Mouse (Mus musculus): Measurements from ENCODE around the gene Gipc2. TPM values are rescaled to one million over a fixed set of nuclear protein-coding genes. Genes with fewer than 3 reads are reported as not detected.

The Gipc2 gene
- polyA plus RNA-seq, 1 experiment from 2014 or later, result 12.3 TPM

DNA sequence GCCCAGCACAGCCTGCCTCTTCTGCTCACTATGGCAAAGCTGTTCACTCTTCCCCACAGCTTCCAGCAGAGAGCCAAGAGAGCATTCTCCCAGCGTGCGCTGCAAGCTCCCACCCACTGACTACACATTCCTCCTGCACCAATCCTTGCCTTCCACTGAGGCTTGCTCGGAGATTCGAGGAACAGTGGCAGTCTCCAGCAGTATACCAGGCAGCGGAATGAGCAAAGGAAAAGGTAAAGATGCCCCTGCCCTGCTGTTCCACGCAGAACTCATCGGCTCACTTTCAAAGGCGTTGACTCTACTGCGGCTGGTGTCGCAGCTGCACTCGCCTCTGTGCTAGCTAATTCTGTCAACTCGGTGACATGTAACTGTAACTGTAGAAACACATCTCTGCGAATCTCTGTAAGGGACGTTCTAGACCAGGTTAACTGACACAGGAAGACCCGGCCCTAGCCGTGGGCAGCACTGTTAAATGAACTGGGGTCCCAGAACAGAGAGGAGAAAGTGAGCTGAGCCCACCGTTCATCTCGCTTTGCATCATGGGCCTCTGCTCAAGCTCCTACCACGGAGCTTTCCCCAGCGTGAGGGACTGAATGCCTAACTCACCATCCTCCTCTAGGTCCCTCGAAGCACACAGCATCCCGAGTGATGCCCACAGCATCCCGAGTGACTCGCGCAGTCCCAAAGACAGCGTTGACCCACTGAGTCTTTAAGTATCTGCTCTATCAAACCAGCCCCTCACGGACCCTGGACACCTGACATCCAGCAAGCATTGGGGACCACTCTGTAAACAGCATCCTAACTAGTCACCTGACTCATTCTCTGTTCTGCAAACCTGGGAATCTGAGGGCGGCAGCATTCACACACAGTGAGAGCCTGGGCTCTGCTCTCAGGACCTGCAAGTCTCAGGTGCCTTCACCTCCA is 59.5 kb downstream of the Gipc2 start:
- WGBS (ENCODE audit: insufficient replicate concordance), result 11% methylated on average over 28 of the region's 28 CpGs
- Histone ChIP-seq H3K27ac (no peak overlapping the region), H3K36me3 (peaks cover 5% of the 10 kb centered on the region; the same call in 1 of the 2 replicates), H3K4me2 (peak overlapping the region; percentile 52), H3K9me3 (replicated peaks) (0 out of 2 replicates have a peak, but pooled peaks cover 3% of the 10 kb centered on the region), H3K9ac (0 out of 2 replicates have a peak overlapping the region, but pooled peaks have one; percentile 7), H3K4me3 (replicated peaks) (peak overlapping the region; percentile 30), H3K4me1 (replicated peaks) (peaks cover 34% of the 10 kb centered on the region), H3K27me3 (peaks cover 65% of the 10 kb centered on the region)
- ATAC-seq (ENCODE audit: low read depth) (no peak), DNase-seq (no peak)

DNA sequence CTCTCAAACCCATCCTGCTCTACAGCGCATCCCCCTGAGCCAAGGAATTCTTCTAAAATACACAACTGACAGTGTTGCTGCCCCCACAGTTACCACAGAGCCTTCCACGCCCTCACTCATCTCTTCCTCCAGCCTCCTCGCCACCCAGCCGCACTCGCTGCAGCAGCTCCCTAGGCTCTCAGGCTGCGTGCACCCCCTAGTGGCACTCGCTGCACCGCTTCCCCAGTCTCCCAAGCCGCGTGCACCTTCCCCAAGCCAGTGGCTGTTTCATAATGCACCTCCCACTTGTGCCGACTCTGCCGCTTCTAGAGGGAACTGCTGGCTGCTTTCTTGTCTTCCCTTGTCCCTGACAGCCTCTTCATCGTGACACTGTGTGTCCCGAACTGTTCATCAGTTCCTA is 60.7 kb downstream of the Gipc2 start:
- no peak overlapping the region for H3K4me3 ChIP-seq (replicated peaks)
- DNase-seq, result no peak
- H3K27ac ChIP-seq, result no peak overlapping the region
- H3K4me1 ChIP-seq (replicated peaks), result peaks cover 26% of the 10 kb centered on the region
- 0 out of 2 replicates have a peak, but pooled peaks cover 3% of the 10 kb centered on the region for H3K9me3 ChIP-seq (replicated peaks)
- no peak overlapping the region for H3K9ac ChIP-seq
- peaks cover 59% of the 10 kb centered on the region for H3K27me3 ChIP-seq
- peaks cover 12% of the 10 kb centered on the region; the same call in 1 of the 2 replicates for H3K36me3 ChIP-seq
- peak; percentile 61 for ATAC-seq (ENCODE audit: low read depth)
- H3K4me2 ChIP-seq, result peak overlapping the region; percentile 25; the same call in 1 of the 2 replicates
- WGBS (ENCODE audit: insufficient replicate concordance), result 4% methylated on average over 14 of the region's 14 CpGs

DNA sequence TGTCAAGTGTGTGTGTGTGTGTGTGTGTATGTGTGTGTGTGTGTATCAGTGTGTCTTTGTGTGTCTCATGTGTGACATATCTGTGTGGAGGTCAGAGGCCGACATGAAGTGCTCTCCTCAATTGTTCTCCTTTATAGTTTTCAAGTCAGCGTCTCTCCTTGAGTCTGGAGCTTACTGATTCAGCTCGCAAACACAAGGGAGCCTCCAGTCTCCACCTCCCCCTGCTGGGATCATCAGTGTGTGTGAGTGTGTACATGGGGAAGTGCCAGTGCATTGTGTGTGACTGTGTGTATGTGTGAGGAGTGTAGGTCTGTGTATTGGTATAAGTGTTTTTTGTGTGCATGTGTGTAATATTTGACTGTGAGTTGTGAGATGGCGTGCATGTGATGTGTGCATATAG is 62.6 kb downstream of the Gipc2 start:
- 74% methylated on average over 4 of the region's 4 CpGs for WGBS (ENCODE audit: insufficient replicate concordance)
- peaks cover 39% of the 10 kb centered on the region for H3K27me3 ChIP-seq
- no peak for DNase-seq
- no peak overlapping the region for H3K9ac ChIP-seq
- peaks cover 12% of the 10 kb centered on the region; the same call in 1 of the 2 replicates for H3K36me3 ChIP-seq
- no peak overlapping the region for H3K4me3 ChIP-seq (replicated peaks)
- H3K4me2 ChIP-seq, result no peak overlapping the region
- H3K4me1 ChIP-seq (replicated peaks), result peaks cover 26% of the 10 kb centered on the region
- ATAC-seq (ENCODE audit: low read depth), result no peak
- no peak overlapping the region for H3K27ac ChIP-seq
- 0 out of 2 replicates have a peak, but pooled peaks cover 3% of the 10 kb centered on the region for H3K9me3 ChIP-seq (replicated peaks)

DNA sequence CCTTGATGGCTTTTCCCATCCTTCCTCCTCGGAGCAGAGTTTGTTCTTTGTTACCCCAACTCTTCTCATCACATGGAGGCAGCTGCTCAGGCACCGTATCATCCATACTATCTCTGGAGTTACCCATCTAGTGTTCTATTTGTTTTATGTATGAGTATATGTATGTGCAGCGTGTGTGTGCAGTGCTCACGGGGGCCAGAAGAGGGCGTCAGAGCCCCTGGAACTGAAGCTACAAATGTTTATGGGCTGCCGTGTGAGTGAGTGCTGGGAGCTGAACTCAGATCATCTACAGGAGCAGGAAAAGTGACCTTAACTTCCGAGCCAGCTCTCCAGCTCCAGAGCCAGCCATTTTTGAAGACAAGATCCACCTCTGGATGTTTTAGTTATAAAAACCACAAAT is 64.6 kb downstream of the Gipc2 start:
- Histone ChIP-seq H3K4me2 (no peak overlapping the region), H3K9me3 (replicated peaks) (0 out of 2 replicates have a peak, but pooled peaks cover 3% of the 10 kb centered on the region), H3K4me3 (replicated peaks) (no peak overlapping the region), H3K4me1 (replicated peaks) (peaks cover 13% of the 10 kb centered on the region), H3K36me3 (peaks cover 12% of the 10 kb centered on the region; the same call in 1 of the 2 replicates), H3K9ac (no peak overlapping the region), H3K27me3 (peaks cover 20% of the 10 kb centered on the region), H3K27ac (no peak overlapping the region)
- DNase-seq, result no peak
- 83% methylated on average over 7 of the region's 7 CpGs for WGBS (ENCODE audit: insufficient replicate concordance)
- ATAC-seq (ENCODE audit: low read depth), result no peak

DNA sequence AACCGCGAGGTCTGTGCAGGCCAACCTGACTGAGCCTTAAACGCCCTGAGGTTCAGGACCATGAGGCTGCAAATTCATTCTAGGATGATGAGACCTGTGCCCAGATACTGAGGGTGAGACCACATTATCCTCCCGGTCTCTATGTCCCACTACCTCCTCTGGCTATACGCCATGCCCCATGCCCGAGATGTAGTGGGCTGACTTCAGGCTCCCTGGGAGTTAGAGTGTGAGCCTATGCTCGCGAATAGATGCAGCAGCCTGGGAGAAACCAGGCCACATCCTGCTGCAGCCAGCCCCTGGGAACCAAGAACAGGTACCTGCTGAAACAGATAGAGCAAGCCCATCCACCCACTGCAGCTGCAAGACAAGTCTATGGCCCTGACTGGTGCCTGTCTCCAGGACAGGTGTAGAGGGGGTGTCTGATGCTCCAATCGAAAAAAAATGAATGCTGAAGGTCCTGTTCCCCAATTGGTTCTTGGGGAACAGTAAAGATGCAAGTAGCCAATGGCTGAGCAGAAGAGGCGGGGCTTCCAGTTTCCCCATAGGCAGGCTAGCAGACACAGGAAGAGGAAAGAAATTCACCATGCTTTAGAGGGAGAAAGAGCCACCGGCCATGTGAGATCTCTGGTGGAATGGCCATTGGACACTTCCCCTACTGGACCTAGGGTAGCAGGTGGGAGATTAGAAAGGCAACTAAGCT is 65.8 kb downstream of the Gipc2 start:
- Histone ChIP-seq H3K9me3 (replicated peaks) (0 out of 2 replicates have a peak, but pooled peaks cover 3% of the 10 kb centered on the region), H3K27ac (no peak overlapping the region), H3K36me3 (peaks cover 11% of the 10 kb centered on the region; the same call in 1 of the 2 replicates), H3K9ac (no peak overlapping the region), H3K4me1 (replicated peaks) (0 out of 2 replicates have a peak, but pooled peaks cover 3% of the 10 kb centered on the region), H3K4me3 (replicated peaks) (no peak overlapping the region), H3K4me2 (no peak overlapping the region), H3K27me3 (peaks cover 8% of the 10 kb centered on the region)
- 51% methylated on average over 11 of the region's 11 CpGs for WGBS (ENCODE audit: insufficient replicate concordance)
- no peak for DNase-seq
- peak; percentile 55 for ATAC-seq (ENCODE audit: low read depth)

DNA sequence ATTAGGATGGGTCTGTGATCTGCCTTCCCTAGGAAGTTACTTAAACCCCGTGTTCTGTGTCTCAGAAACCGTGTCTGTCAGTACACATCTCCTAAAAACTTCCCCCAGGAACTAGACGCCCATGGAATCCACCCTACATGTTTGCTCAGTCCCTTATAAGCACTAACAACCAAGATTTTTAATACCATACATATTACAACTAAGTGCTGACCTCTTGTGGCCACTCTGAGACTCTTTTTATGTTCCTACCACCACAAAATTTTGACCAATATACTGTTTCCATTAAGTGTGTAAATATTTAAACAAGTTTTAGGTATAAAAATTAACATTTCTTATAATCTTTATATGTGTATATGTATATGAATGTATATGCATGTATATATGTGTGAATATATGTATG is 71.0 kb downstream of the Gipc2 start:
- H3K4me1 ChIP-seq (replicated peaks), result no peaks in the 10 kb centered on the region
- DNase-seq (no peak), ATAC-seq (ENCODE audit: low read depth) (no peak)
- H3K4me3 ChIP-seq (replicated peaks), result no peak overlapping the region
- H3K27ac ChIP-seq, result no peak overlapping the region
- WGBS (ENCODE audit: insufficient replicate concordance), result 8% methylated on average over 3 of the region's 3 CpGs
- peaks cover 13% of the 10 kb centered on the region; the same call in 1 of the 2 replicates for H3K27me3 ChIP-seq
- H3K9me3 ChIP-seq (replicated peaks), result no peaks in the 10 kb centered on the region
- H3K9ac ChIP-seq, result no peak overlapping the region
- H3K4me2 ChIP-seq, result no peak overlapping the region
- no peaks in the 10 kb centered on the region for H3K36me3 ChIP-seq

DNA sequence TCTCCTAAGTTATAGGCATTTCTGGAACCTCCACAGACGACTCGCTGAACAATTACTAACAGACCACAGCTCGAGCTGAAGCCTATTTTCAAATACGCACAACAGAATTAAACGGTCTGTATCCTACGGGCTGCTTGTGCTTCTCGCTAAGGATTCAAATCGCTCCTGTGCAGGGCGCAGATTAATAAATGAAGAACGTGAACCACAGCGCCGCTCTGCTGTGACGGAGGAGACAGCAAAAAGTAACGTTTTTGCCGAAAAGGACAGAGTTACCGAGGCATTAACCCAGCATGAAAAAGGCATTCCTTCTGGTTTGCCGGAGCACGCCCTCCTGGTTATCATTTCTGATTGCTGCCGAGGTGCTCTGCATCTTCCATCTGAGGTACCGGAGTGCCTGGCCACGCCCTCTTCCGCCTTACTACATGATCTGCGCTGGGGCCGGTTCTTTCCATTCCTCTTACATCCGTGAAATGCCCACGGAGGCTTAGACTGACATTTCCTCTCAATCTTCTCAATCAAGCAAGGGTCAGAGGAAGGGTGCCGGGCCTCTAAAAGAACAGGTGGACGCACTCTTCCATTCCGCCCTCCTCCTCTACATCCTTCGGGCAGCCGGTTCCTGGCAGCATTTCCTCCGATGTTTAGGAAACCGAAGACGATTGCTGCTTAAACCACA is 73.5 kb downstream of the Gipc2 start:
- Histone ChIP-seq H3K4me1 (replicated peaks) (no peaks in the 10 kb centered on the region), H3K27me3 (peaks cover 13% of the 10 kb centered on the region; the same call in 1 of the 2 replicates), H3K9ac (no peak overlapping the region), H3K27ac (no peak overlapping the region), H3K4me2 (peak overlapping the region; percentile 25; the same call in 1 of the 2 replicates), H3K36me3 (no peaks in the 10 kb centered on the region), H3K4me3 (replicated peaks) (peak overlapping the region; percentile 16; the same call in 1 of the 2 replicates), H3K9me3 (replicated peaks) (no peaks in the 10 kb centered on the region)
- DNase-seq (no peak), ATAC-seq (ENCODE audit: low read depth) (no peak)
- WGBS (ENCODE audit: insufficient replicate concordance), result 44% methylated on average over 34 of the region's 34 CpGs

DNA sequence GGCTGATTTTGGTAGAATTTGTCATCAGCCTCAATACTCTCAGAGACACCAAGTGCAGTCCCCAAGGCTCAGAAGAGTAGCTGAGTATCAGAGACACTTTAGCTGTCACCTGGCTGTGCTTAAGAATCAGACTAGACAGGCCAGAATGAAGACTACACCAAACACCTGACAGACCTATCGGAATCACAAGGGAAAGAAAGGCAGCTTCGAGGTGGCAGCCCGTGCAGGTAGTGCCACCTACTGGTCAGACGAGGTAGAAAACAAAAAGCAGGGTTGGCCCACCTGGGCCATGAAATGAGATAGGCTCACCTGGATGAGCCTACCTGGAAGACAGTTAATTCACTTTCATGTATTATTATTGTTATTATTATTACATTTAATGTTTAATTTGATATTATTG is 76.9 kb downstream of the Gipc2 start:
- Histone ChIP-seq H3K9me3 (replicated peaks) (no peaks in the 10 kb centered on the region), H3K27me3 (peaks cover 11% of the 10 kb centered on the region; the same call in 1 of the 2 replicates), H3K4me3 (replicated peaks) (no peak overlapping the region), H3K4me2 (no peak overlapping the region), H3K9ac (no peak overlapping the region), H3K36me3 (no peaks in the 10 kb centered on the region), H3K4me1 (replicated peaks) (no peaks in the 10 kb centered on the region), H3K27ac (no peak overlapping the region)
- WGBS (ENCODE audit: insufficient replicate concordance), result 5% methylated on average over 4 of the region's 4 CpGs
- ATAC-seq (ENCODE audit: low read depth) (no peak), DNase-seq (peak; percentile 16)

DNA sequence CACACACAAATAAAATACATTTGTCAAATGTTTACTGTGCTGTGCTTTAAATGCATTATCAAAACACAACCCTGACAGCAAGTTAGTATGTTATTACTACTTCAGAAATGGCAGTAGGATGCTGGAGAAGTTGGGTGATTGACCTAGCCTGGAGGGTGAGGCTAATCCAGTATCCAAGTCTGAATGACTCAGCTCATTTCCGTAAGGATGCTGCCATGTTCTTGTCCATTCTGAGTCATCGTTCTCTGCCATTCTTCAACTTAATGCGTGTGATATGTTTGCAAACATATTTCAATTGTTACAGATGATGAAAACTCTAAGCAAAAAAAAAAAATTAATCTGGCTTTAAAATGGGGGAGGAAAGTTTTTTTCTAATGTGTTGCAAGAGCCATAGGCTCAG is 84.6 kb downstream of the Gipc2 start:
- Histone ChIP-seq H3K27me3 (no peaks in the 10 kb centered on the region), H3K4me3 (replicated peaks) (no peak overlapping the region), H3K4me2 (no peak overlapping the region), H3K27ac (no peak overlapping the region), H3K4me1 (replicated peaks) (no peaks in the 10 kb centered on the region), H3K36me3 (no peaks in the 10 kb centered on the region), H3K9ac (no peak overlapping the region), H3K9me3 (replicated peaks) (no peaks in the 10 kb centered on the region)
- 74% methylated on average over 3 of the region's 3 CpGs for WGBS (ENCODE audit: insufficient replicate concordance)
- DNase-seq (no peak), ATAC-seq (ENCODE audit: low read depth) (no peak)

DNA sequence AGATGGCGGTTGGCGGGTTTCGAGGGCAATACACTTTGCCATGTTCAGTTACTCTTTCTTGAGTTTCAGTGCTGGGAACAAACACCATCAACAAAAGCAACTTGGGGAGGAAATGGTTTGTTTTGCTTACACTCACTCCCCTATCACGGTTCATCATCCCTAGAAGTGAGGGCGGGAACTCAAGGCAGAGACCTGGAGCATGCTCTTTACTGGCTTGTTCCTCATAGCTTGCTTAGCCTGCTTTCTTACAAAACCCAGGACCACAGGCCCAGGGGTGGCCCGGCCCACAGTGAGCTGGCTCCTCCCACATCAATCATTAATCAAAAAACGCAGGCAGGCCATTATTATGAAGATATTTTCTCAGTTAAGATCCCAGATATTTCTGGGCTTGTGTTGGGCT is 89.9 kb downstream of the Gipc2 start:
- WGBS (ENCODE audit: insufficient replicate concordance), result 66% methylated on average over 7 of the region's 7 CpGs

DNA sequence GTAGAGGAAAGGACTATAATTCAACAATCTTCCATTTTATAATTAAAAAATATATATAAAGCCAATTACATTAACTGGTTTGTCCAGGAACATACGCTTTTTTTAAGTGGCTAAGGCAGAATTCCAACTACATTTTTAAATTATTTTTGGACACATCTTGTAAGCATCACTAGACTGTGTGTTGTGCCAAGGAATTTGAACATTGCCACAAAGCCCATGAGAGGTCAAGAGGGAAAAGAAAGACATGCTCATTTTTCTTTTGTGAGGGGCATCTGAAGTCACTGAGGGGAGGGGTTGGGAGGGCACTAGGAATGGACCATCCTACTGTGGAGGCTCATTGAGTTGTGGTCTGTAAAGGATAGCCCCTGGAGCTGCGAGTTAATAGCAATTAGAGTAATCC is 97.0 kb downstream of the Gipc2 start:
- 40% methylated on average over 2 of the region's 2 CpGs for WGBS (ENCODE audit: insufficient replicate concordance)
- H3K9me3 ChIP-seq (replicated peaks), result no peaks in the 10 kb centered on the region

More for the DNA sequence above, 89.9 kb downstream of the Gipc2 start:
- Histone ChIP-seq H3K4me3 (replicated peaks) (no peak overlapping the region), H3K27me3 (no peaks in the 10 kb centered on the region), H3K9ac (no peak overlapping the region), H3K27ac (no peak overlapping the region), H3K4me2 (no peak overlapping the region), H3K4me1 (replicated peaks) (no peaks in the 10 kb centered on the region), H3K36me3 (no peaks in the 10 kb centered on the region), H3K9me3 (replicated peaks) (no peaks in the 10 kb centered on the region)
- ATAC-seq (ENCODE audit: low read depth) (no peak), DNase-seq (no peak)

More for the DNA sequence above, 97.0 kb downstream of the Gipc2 start:
- no peaks in the 10 kb centered on the region for H3K4me1 ChIP-seq (replicated peaks)
- peaks cover 5% of the 10 kb centered on the region for H3K27me3 ChIP-seq
- ATAC-seq (ENCODE audit: low read depth) (no peak), DNase-seq (no peak)
- no peak overlapping the region for H3K27ac ChIP-seq
- H3K9ac ChIP-seq, result no peak overlapping the region
- H3K4me3 ChIP-seq (replicated peaks), result no peak overlapping the region
- no peak overlapping the region for H3K4me2 ChIP-seq
- no peaks in the 10 kb centered on the region for H3K36me3 ChIP-seq
